Mouse (Mus musculus) inflammation-experienced regulatory T-cells, adult 6 months (primary cell): ENCODE results near the gene Spata5. TPM values are rescaled to one million over a fixed set of nuclear protein-coding genes. Genes with fewer than 3 reads are reported as not detected.
"Not testable (repeated sequence)": the region's sequence is repeated elsewhere in the genome, so short reads cannot be mapped to it uniquely, and the experiment has no call there.

Experiments
- ATAC-seq: one replicate; pipeline ENCODE4 v1.8.0; 2017
- polyA plus RNA-seq, 3 experiments: library from polyadenylated mRNA; unstranded; fragments of 100-300 nt; shearing (Covaris generic); gene quantifications; one replicate each; pipeline ENCODE4 v1.2.1; 2017

Gene Spata5
- polyA plus RNA-seq, 3 experiments from 2014 or later: 21.3 to 27.3 (median 26.5) TPM

- ATAC-seq: peak; percentile 56
Measured at GRCm38 (mm10) chr3:37515485-37515884, 95.8 kb downstream of the Spata5 start.

- ATAC-seq: no peak
Measured at GRCm38 (mm10) chr3:37516379-37516778, 96.7 kb downstream of the Spata5 start.

GRCm38 (mm10) chr3:37518611-37519010, 98.9 kb downstream of the Spata5 start:
- ATAC-seq: no peak

GRCm38 (mm10) chr3:37520334-37521023, 100.8 kb downstream of the Spata5 start:
- no peak for ATAC-seq

GRCm38 (mm10) chr3:37532079-37532478, 112.4 kb downstream of the Spata5 start:
- peak; percentile 17 for ATAC-seq

GRCm38 (mm10) chr3:37540701-37541100, 121.0 kb downstream of the Spata5 start:
- not testable (repeated sequence) for ATAC-seq

GRCm38 (mm10) chr3:37546351-37546750, 126.7 kb downstream of the Spata5 start:
- no peak for ATAC-seq

- ATAC-seq: no peak
Measured at GRCm38 (mm10) chr3:37550190-37550589, 130.5 kb downstream of the Spata5 start.

GRCm38 (mm10) chr3:37550594-37550993, 130.9 kb downstream of the Spata5 start:
- ATAC-seq: no peak

GRCm38 (mm10) chr3:37551486-37551885, 131.8 kb downstream of the Spata5 start:
- no peak for ATAC-seq

GRCm38 (mm10) chr3:37552244-37552643, 132.5 kb downstream of the Spata5 start:
- no peak for ATAC-seq

GRCm38 (mm10) chr3:37553371-37554033, 133.8 kb downstream of the Spata5 start:
- no peak for ATAC-seq

- ATAC-seq: no peak
Measured at GRCm38 (mm10) chr3:37556412-37557113, 136.9 kb downstream of the Spata5 start.

GRCm38 (mm10) chr3:37557741-37558479, 138.2 kb downstream of the Spata5 start:
- ATAC-seq: no peak

- ATAC-seq: no peak
Measured at GRCm38 (mm10) chr3:37559339-37559738, 139.6 kb downstream of the Spata5 start.

GRCm38 (mm10) chr3:37561466-37561865, 141.8 kb downstream of the Spata5 start:
- ATAC-seq: no peak

GRCm38 (mm10) chr3:37566097-37566496, 146.4 kb downstream of the Spata5 start:
- ATAC-seq: no peak

- no peak for ATAC-seq
Measured at GRCm38 (mm10) chr3:37567505-37567904, 147.8 kb downstream of the Spata5 start.

GRCm38 (mm10) chr3:37568780-37569179, 149.1 kb downstream of the Spata5 start:
- ATAC-seq: no peak

GRCm38 (mm10) chr3:37569661-37570566, 150.2 kb downstream of the Spata5 start:
- ATAC-seq: no peak

GRCm38 (mm10) chr3:37571633-37572032, 151.9 kb downstream of the Spata5 start:
- ATAC-seq: no peak

GRCm38 (mm10) chr3:37572066-37572465, 152.4 kb downstream of the Spata5 start:
- ATAC-seq: no peak
